Mouse (Mus musculus) forebrain, embryonic 10.5 days (tissue): ENCODE results near the gene Strn4. TPM values are rescaled to one million over a fixed set of nuclear protein-coding genes. Genes with fewer than 3 reads are reported as not detected.

Source experiments
- DNase-seq: peaks from one replicate; pipeline ENCODE4 v3.0.0-alpha.2; 2017; ENCODE audit warnings: low spot score; ENCODE audit errors: extremely low spot score
- H3K27ac ChIP-seq: fragments of 300-500 bp; sonication (generic); 2 replicates; pipeline ENCODE4 v1.5.1; 2016; ENCODE audit warnings: mild to moderate bottlenecking
- H3K27me3 ChIP-seq: fragments of 300-500 bp; sonication (generic); 2 replicates; pipeline ENCODE4 v1.6.1; 2016; ENCODE audit warnings: mild to moderate bottlenecking; ENCODE audit not compliant: poor library complexity, severe bottlenecking
- H3K36me3 ChIP-seq: fragments of 300-500 bp; sonication (generic); replicated peaks from 2 replicates; pipeline ENCODE4 v1.6.1; 2016; ENCODE audit warnings: mild to moderate bottlenecking, moderate library complexity
- H3K4me1 ChIP-seq: fragments of 300-500 bp; sonication (generic); 2 replicates; pipeline ENCODE4 v1.6.1; 2016
- H3K4me3 ChIP-seq: fragments of 300-500 bp; sonication (generic); 2 replicates; pipeline ENCODE4 v1.5.1; 2016; ENCODE audit warnings: mild to moderate bottlenecking, moderate library complexity
- H3K9me3 ChIP-seq: fragments of 300-500 bp; sonication (generic); 2 replicates; pipeline ENCODE4 v1.6.1; 2016; ENCODE audit warnings: mild to moderate bottlenecking, moderate library complexity
- WGBS: fragments of 180-500 bp; shearing (Covaris S2); methylation state at CpG from one replicate; pipeline ENCODE4 v1.1.7; 2016; 5-methylcytosine and 5-hydroxymethylcytosine counted together
- polyA plus RNA-seq: library from polyadenylated mRNA; unstranded; fragments of >200 nt; fragmentation: Nextera tagmentation; extraction: Ambion mirVana; gene quantifications from 2 replicates; pipeline ENCODE4 v1.2.1, GENCODE M21; 2016

Gene Strn4
- polyA plus RNA-seq, 1 experiment from 2014 or later: 120 TPM

- Histone ChIP-seq H3K4me1 (peaks cover 46% of the 10 kb centered on the region), H3K36me3 (peaks cover 31% of the 10 kb centered on the region), H3K27me3 (no peaks in the 10 kb centered on the region), H3K4me3 (peak within 1 kb of the TSS; percentile 82), H3K9me3 (no peaks in the 10 kb centered on the region), H3K27ac (peak within 1 kb of the TSS; percentile 93)
- 0% methylated on average over 1 of the region's 1 CpGs for WGBS
- DNase-seq: no peak
Observed at GRCm38 (mm10) chr7:16875310-16875325, 59.4 kb downstream of the Strn4 start, which contains the start of gene Dact3. TSS of gene Dact3 (plus strand) at chr7:16875317.

- H3K4me3 ChIP-seq: peak overlapping the region; percentile 82
- peak overlapping the region; percentile 93 for H3K27ac ChIP-seq
- H3K27me3 ChIP-seq: no peaks in the 10 kb centered on the region
- H3K36me3 ChIP-seq: peaks cover 31% of the 10 kb centered on the region
- WGBS: under 1% methylated on average over 41 of the region's 42 CpGs
- no peaks in the 10 kb centered on the region for H3K9me3 ChIP-seq
- H3K4me1 ChIP-seq: peaks cover 48% of the 10 kb centered on the region
- no peak for DNase-seq
Observed at GRCm38 (mm10) chr7:16875326-16875725, 59.6 kb downstream of the Strn4 start.

GRCm38 (mm10) chr7:16876006-16876405 is 60.3 kb downstream of the Strn4 start:
- Histone ChIP-seq H3K27ac (peak overlapping the region; percentile 93), H3K9me3 (no peaks in the 10 kb centered on the region), H3K36me3 (peaks cover 31% of the 10 kb centered on the region), H3K27me3 (no peaks in the 10 kb centered on the region), H3K4me1 (peaks cover 55% of the 10 kb centered on the region), H3K4me3 (peak overlapping the region; percentile 82)
- WGBS: 7% methylated on average over 11 of the region's 11 CpGs
- no peak for DNase-seq

DNA sequence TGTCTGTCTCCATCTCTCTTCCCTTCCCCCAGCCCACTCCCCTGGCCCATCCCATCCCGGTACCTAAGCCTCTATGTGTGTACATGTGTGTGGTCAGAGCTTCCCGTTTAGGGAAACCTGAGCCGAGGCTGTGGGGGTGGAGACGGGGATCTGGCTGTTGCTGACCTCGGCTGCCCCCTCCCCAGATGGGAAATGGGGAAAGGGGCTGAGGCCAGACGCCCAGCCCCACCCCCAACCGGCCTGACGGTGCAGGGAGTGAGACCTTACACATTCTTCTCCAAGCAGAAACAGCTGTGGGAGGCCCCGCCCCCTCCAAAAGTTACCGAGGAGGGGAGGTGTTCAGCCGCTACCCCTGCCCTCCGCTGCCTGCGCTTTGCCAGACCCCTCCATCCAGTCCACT is 60.9 kb downstream of the Strn4 start:
- Histone ChIP-seq H3K27ac (peak overlapping the region; percentile 93), H3K9me3 (peaks cover 3% of the 10 kb centered on the region; the same call in 1 of the 2 replicates), H3K4me1 (peaks cover 60% of the 10 kb centered on the region), H3K4me3 (peak overlapping the region; percentile 82), H3K36me3 (peaks cover 31% of the 10 kb centered on the region), H3K27me3 (no peaks in the 10 kb centered on the region)
- DNase-seq: peak; percentile 79
- WGBS: under 1% methylated on average over 13 of the region's 13 CpGs

GRCm38 (mm10) chr7:16877717-16878116 is 62.0 kb downstream of the Strn4 start:
- H3K27me3 ChIP-seq: no peaks in the 10 kb centered on the region; the same call in 1 of the 2 replicates
- H3K36me3 ChIP-seq: peaks cover 33% of the 10 kb centered on the region
- peaks cover 6% of the 10 kb centered on the region; the same call in 1 of the 2 replicates for H3K9me3 ChIP-seq
- H3K4me1 ChIP-seq: peaks cover 60% of the 10 kb centered on the region
- WGBS: 89% methylated on average over 3 of the region's 3 CpGs
- no peak overlapping the region for H3K4me3 ChIP-seq
- no peak overlapping the region for H3K27ac ChIP-seq
- no peak for DNase-seq

GRCm38 (mm10) chr7:16879796-16880547 is 64.3 kb downstream of the Strn4 start:
- Histone ChIP-seq H3K9me3 (peaks cover 8% of the 10 kb centered on the region; the same call in 1 of the 2 replicates), H3K4me1 (peaks cover 59% of the 10 kb centered on the region), H3K4me3 (peak overlapping the region; percentile 33), H3K27me3 (peaks cover 22% of the 10 kb centered on the region), H3K36me3 (peaks cover 56% of the 10 kb centered on the region), H3K27ac (peak overlapping the region; percentile 91)
- DNase-seq: peak; percentile 85
- 27% methylated on average over 9 of the region's 9 CpGs for WGBS

DNA sequence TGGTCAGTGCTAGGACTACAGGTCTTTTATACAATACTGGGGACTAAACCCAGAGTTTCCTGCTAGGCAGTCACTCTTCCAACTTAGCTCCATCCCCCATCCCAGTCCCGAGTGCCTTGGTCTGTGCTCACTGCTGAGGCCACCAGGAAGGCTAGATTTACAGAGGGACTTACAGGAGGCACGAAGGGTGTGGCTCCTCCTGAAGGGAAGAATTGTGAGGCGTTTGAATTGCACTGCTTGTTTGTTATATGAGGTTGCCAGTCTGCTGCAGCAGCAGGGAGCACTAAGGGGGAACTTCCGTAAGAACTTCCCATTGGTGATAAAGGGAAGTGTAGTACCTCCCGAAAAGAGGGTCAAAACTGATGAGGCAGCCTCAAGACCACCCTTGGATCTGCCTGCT is 64.9 kb downstream of the Strn4 start:
- H3K27ac ChIP-seq: peak overlapping the region; percentile 91
- peaks cover 62% of the 10 kb centered on the region for H3K36me3 ChIP-seq
- H3K4me1 ChIP-seq: peaks cover 61% of the 10 kb centered on the region
- WGBS: 17% methylated on average over 5 of the region's 5 CpGs
- H3K4me3 ChIP-seq: peak overlapping the region; percentile 33
- DNase-seq: no peak
- H3K27me3 ChIP-seq: peaks cover 28% of the 10 kb centered on the region
- peaks cover 15% of the 10 kb centered on the region for H3K9me3 ChIP-seq

DNA sequence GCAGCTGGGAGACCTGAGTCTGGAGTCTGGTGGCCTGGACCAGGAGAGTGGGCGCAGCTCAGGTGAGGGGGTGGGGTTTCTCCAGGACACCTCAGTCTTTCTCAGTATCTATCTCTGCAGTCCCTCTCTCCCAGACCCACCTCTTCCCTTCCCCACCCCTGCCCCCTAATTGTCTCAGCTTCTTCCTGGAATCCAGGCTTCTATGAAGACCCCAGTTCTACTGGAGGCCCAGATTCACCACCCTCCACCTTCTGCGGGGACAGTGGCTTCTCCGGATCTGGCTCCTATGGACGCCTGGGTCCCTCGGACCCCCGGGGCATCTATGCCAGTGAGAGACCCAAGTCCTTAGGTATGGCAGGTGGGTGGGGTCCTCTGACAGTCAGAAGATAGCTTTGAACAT is 67.5 kb downstream of the Strn4 start:
- Histone ChIP-seq H3K36me3 (peaks cover 81% of the 10 kb centered on the region), H3K4me1 (peaks cover 46% of the 10 kb centered on the region), H3K4me3 (no peak overlapping the region), H3K9me3 (peaks cover 24% of the 10 kb centered on the region), H3K27me3 (peaks cover 54% of the 10 kb centered on the region), H3K27ac (no peak overlapping the region)
- DNase-seq: no peak
- WGBS: 90% methylated on average over 6 of the region's 6 CpGs

DNA sequence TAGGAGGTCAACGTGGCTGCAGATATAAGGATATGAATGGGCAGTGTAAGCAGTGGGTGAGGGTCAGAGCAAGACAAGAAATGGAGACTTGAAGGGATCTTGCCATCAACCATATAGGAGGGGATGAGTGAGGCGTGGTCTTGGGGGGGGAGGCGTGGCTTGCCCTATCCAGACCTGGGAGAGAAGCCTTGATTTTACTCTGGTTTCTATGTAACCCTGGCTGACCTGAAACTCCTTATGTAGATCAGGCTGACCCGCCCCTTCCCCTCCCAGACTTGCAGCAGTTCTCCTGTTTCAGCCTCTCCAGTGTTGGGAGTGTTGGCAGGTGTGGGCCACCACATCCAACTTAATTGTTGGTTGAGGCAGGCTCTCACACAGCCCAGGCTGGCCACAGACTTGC is 68.6 kb downstream of the Strn4 start:
- Histone ChIP-seq H3K27me3 (peaks cover 65% of the 10 kb centered on the region), H3K27ac (no peak overlapping the region), H3K4me3 (no peak overlapping the region), H3K4me1 (peaks cover 38% of the 10 kb centered on the region), H3K36me3 (peaks cover 69% of the 10 kb centered on the region), H3K9me3 (peaks cover 24% of the 10 kb centered on the region)
- no peak for DNase-seq
- WGBS: 41% methylated on average over 4 of the region's 4 CpGs

- Histone ChIP-seq H3K4me1 (peaks cover 30% of the 10 kb centered on the region), H3K27me3 (peaks cover 75% of the 10 kb centered on the region), H3K9me3 (peaks cover 28% of the 10 kb centered on the region), H3K36me3 (peaks cover 67% of the 10 kb centered on the region), H3K27ac (peak overlapping the region; percentile 58; the same call in 1 of the 2 replicates), H3K4me3 (peak overlapping the region; percentile 41)
- 15% methylated on average over 91 of the region's 95 CpGs for WGBS
- DNase-seq: no peak
Observed at GRCm38 (mm10) chr7:16885271-16885776, 69.6 kb downstream of the Strn4 start.

- Histone ChIP-seq H3K27ac (peak overlapping the region; percentile 58; the same call in 1 of the 2 replicates), H3K4me3 (peak overlapping the region; percentile 41), H3K36me3 (peaks cover 67% of the 10 kb centered on the region), H3K9me3 (peaks cover 28% of the 10 kb centered on the region), H3K4me1 (peaks cover 30% of the 10 kb centered on the region), H3K27me3 (peaks cover 81% of the 10 kb centered on the region)
- WGBS: 44% methylated on average over 59 of the region's 59 CpGs
- DNase-seq: no peak
Observed at GRCm38 (mm10) chr7:16885905-16886304, 70.2 kb downstream of the Strn4 start.
